Mouse (Mus musculus): ENCODE data around the gene Zbtb5. TPM values are rescaled to one million over a fixed set of nuclear protein-coding genes. Genes with fewer than 3 reads are reported as not detected.
"Not testable (repeated sequence)": the region's sequence is repeated elsewhere in the genome, so short reads cannot be mapped to it uniquely, and the experiment has no call there.

Zbtb5 gene
- total and polyA plus RNA-seq, 3 experiments, result 9.1 to 10.2 TPM; not detected in 1

DNA sequence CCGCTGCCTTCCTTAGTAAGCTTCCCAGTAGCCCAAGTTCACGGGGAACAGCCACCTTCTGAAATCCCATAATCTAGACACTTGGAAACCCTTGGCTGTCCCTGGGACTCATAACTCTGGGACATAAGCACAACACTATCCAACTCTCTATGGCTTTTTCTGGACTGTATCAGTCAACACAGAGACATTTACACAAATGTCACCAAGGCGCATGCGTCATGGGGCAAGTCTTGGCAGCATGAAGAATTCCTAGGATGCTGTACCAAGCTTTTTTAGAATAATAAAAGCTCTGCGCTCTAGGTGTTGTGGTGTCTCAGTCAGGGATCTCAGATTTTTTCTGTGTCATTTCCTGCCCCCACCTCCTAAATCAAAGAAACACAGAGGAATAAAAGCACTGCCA lies 34.5 kb upstream of the Zbtb5 start:
- Histone ChIP-seq H3K27me3 (ENCODE audit: control insufficient read depth in 1 of 2, insufficient read depth in 2 of 2, low read length in 2 of 2) (no peaks in the 10 kb centered on the region), H3K79me2 (ENCODE audit: control insufficient read depth, insufficient read depth, low read length, poor library complexity) (no peaks in the 10 kb centered on the region), H3K4me3 (ENCODE audit: control insufficient read depth in 1 of 2, insufficient read depth in 1 of 2, low read depth in 2 of 2, low read length in 2 of 2) (no peak overlapping the region), H3K9ac (ENCODE audit: control insufficient read depth, low read depth, low read length, poor library complexity, severe bottlenecking) (no peak overlapping the region), H3K27ac (ENCODE audit: control insufficient read depth, low read depth, low read length) (no peak overlapping the region), H3K36me3 (ENCODE audit: control insufficient read depth in 1 of 2, insufficient read depth in 2 of 2, low read length in 2 of 2) (no peaks in the 10 kb centered on the region), H3K4me1 (ENCODE audit: control insufficient read depth in 1 of 2, insufficient read depth in 2 of 2, low read length in 2 of 2) (no peaks in the 10 kb centered on the region), H3K9me3 (replicated peaks; ENCODE audit: insufficient read depth, low read length) (no peaks in the 10 kb centered on the region)
- TF ChIP-seq MAZ (IDR thresholded peaks at IDR 0.05; ENCODE audit: low read depth, low read length) (no peak), ETS1 (IDR thresholded peaks at IDR 0.05; ENCODE audit: low read depth, low read length) (no peak), KAT2A (conservative IDR thresholded peaks at IDR 0.05; ENCODE audit: low read depth, low read length) (no peak), RCOR1 (IDR thresholded peaks at IDR 0.05; ENCODE audit: low read depth, low read length) (no peak), NELFE (IDR thresholded peaks at IDR 0.05; ENCODE audit: low read depth, low read length) (no peak), GABPA (IDR thresholded peaks at IDR 0.05; ENCODE audit: low read depth, low read length) (no peak), USF2 (IDR thresholded peaks at IDR 0.05; ENCODE audit: borderline replicate concordance in 1 of 2, insufficient read depth in 1 of 2, low read depth in 1 of 2, low read length in 2 of 2) (no peak), GATA1 (IDR thresholded peaks at IDR 0.05; ENCODE audit: low read depth, low read length) (no peak), EP300 (IDR thresholded peaks at IDR 0.05; ENCODE audit: low read depth in 1 of 2, low read length in 2 of 2) (no peak), ZNF384 (IDR thresholded peaks at IDR 0.05; ENCODE audit: low read depth, low read length) (no peak), SMC3 (IDR thresholded peaks at IDR 0.05; ENCODE audit: low read depth, low read length) (no peak)
- DNase-seq (ENCODE audit: low read depth, low spot score), result no peak

GRCm38 (mm10) chr4:45040795-45041194 lies 28.6 kb upstream of the Zbtb5 start:
- H3K9me3 ChIP-seq (replicated peaks; ENCODE audit: insufficient read depth, low read length), result no peaks in the 10 kb centered on the region
- H3K79me2 ChIP-seq (ENCODE audit: control insufficient read depth, insufficient read depth, low read length, poor library complexity), result no peaks in the 10 kb centered on the region
- no peak overlapping the region for H3K27ac ChIP-seq (ENCODE audit: control insufficient read depth, low read depth, low read length)
- DNase-seq (ENCODE audit: low read depth, low spot score), result no peak
- H3K4me3 ChIP-seq (ENCODE audit: control insufficient read depth in 1 of 2, insufficient read depth in 1 of 2, low read depth in 2 of 2, low read length in 2 of 2), result no peak overlapping the region
- H3K4me1 ChIP-seq (ENCODE audit: control insufficient read depth in 1 of 2, insufficient read depth in 2 of 2, low read length in 2 of 2), result peaks cover 0 to 6% of the 10 kb centered on the region in 2 experiments; a peak in 2 of 4 replicates
- H3K27me3 ChIP-seq (ENCODE audit: control insufficient read depth in 1 of 2, insufficient read depth in 2 of 2, low read length in 2 of 2), result no peaks in the 10 kb centered on the region
- TF ChIP-seq ETS1 (IDR thresholded peaks at IDR 0.05; ENCODE audit: low read depth, low read length), result no peak
- no peak for TF ChIP-seq E2F4 (IDR thresholded peaks at IDR 0.05; ENCODE audit: borderline replicate concordance, low read depth, low read length)
- no peak overlapping the region for H3K9ac ChIP-seq (ENCODE audit: control insufficient read depth, low read depth, low read length, poor library complexity, severe bottlenecking)
- H3K36me3 ChIP-seq (ENCODE audit: control insufficient read depth in 1 of 2, insufficient read depth in 2 of 2, low read length in 2 of 2), result peaks cover 0 to 2% of the 10 kb centered on the region in 2 experiments; a peak in 2 of 4 replicates

DNA sequence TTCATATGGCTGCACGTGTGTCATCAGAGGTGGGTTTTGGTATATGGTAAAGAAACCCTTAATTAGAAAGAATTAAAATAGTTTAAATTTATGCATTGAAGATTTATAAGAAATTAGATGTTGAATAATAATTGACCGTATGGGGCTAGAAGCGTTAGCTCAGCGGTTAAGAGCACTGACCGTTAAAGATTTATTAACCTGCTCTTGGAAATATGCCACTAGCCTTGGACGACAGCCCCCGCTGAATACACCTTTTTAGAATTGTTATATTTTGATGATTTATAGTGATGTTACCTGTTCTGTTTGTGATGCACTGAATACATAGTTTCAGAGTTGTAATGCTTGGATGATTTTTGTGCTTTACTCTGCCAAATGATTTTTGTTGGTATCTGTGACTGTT lies 27.3 kb upstream of the Zbtb5 start:
- DNase-seq (ENCODE audit: low read depth, low spot score); H3K4me3 ChIP-seq (ENCODE audit: control insufficient read depth in 1 of 2, insufficient read depth in 1 of 2, low read depth in 2 of 2, low read length in 2 of 2); H3K9ac ChIP-seq (ENCODE audit: control insufficient read depth, low read depth, low read length, poor library complexity, severe bottlenecking); H3K27me3 ChIP-seq (ENCODE audit: control insufficient read depth in 1 of 2, insufficient read depth in 2 of 2, low read length in 2 of 2); H3K79me2 ChIP-seq (ENCODE audit: control insufficient read depth, insufficient read depth, low read length, poor library complexity); H3K9me3 ChIP-seq (replicated peaks; ENCODE audit: insufficient read depth, low read length); H3K27ac ChIP-seq (ENCODE audit: control insufficient read depth, low read depth, low read length); H3K36me3 ChIP-seq (ENCODE audit: control insufficient read depth in 1 of 2, insufficient read depth in 2 of 2, low read length in 2 of 2); H3K4me1 ChIP-seq (ENCODE audit: control insufficient read depth in 1 of 2, insufficient read depth in 2 of 2, low read length in 2 of 2): not testable (repeated sequence)
